7 mouse cellular contexts compared by ENCODE assay signal in the genomic region with DNA sequence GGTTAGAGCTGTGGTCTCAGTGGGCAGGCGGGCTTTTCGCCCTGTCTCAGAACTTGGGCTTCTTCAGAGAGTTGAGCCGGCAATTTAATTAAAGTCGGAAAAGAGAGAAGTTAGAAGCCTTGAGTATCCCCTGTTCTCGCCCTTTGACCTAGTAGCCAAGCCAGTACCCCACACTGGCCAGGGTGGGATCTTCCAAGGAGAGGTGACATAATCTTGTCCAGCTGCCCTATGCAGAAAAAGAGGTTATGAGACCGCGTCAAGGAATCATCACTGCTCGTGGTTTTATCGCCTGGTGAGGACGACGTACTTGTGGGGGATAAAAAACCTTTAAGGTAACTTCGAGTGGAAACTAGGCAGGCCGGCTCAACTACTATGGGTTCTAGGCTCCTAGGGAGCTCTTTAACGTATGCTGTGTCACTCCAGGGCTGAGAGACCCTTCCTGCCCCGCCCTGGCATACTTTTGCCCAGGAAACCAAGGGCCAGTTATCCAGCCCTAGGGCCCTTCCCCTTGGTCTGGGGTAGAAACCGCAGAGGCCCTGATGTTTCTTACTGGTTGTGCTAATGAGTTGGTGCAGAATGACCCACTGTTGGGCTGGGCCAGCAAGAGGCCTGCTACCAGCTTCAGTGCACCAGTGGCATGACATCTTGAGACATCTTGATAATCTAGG. TPM values are rescaled to one million over a fixed set of nuclear protein-coding genes. Genes with fewer than 3 reads are reported as not detected.
DNase-seq lines count a peak whose midpoint lies in the region; ATAC-seq and TF ChIP-seq lines count a peak whose summit lies in the region.

No protein-coding gene starts in this region.

- H3K27me3 ChIP-seq in lung, postnatal 0 days (replicated peaks; ENCODE audit: insufficient read depth, low read length), result no peaks in the 10 kb centered on the region
- peaks cover 65% of the 10 kb centered on the region for H3K27me3 ChIP-seq in forebrain, embryonic 12.5 days
- peaks cover 38% of the 10 kb centered on the region for H3K27me3 ChIP-seq in limb, embryonic 13.5 days
- H3K27me3 ChIP-seq in small intestine, adult 2 months (ENCODE audit: control insufficient read depth, insufficient read depth, low read length), result peaks cover 39% of the 10 kb centered on the region

- no peaks in the 10 kb centered on the region for H3K4me1 ChIP-seq in lung, postnatal 0 days (ENCODE audit: insufficient read depth, low read depth, low read length)
- H3K4me1 ChIP-seq in forebrain, embryonic 12.5 days, result peaks cover 23% of the 10 kb centered on the region
- H3K4me1 ChIP-seq in limb, embryonic 13.5 days, result peaks cover 25% of the 10 kb centered on the region
- peaks cover 2% of the 10 kb centered on the region; the same call in 1 of the 2 replicates for H3K4me1 ChIP-seq in small intestine, adult 2 months (ENCODE audit: control insufficient read depth, insufficient read depth, insufficient read length, low read length)

- no peak overlapping the region for H3K27ac ChIP-seq in lung, postnatal 0 days (ENCODE audit: low read length)
- H3K27ac ChIP-seq in forebrain, embryonic 12.5 days, result no peak overlapping the region
- H3K27ac ChIP-seq in limb, embryonic 13.5 days, result no peak overlapping the region
- no peak overlapping the region for H3K27ac ChIP-seq in small intestine, adult 2 months (ENCODE audit: insufficient read depth, low read depth, low read length)

- WGBS in lung, postnatal 0 days, result 34% methylated on average over 16 of the region's 16 CpGs
- 12% methylated on average over 16 of the region's 16 CpGs for WGBS in forebrain, embryonic 12.5 days
- 20% methylated on average over 16 of the region's 16 CpGs for WGBS in limb, embryonic 13.5 days
- WGBS in small intestine, adult 2 months, result 71% methylated on average over 16 of the region's 16 CpGs

- no peak for TF ChIP-seq EP300 in lung, postnatal 0 days (IDR thresholded peaks at IDR 0.05)

- no peaks in the 10 kb centered on the region for H3K36me3 ChIP-seq in lung, postnatal 0 days (ENCODE audit: insufficient read depth, low read length)
- no peaks in the 10 kb centered on the region for H3K36me3 ChIP-seq in forebrain, embryonic 12.5 days (replicated peaks)
- H3K36me3 ChIP-seq in limb, embryonic 13.5 days, result no peaks in the 10 kb centered on the region
- no peaks in the 10 kb centered on the region for H3K36me3 ChIP-seq in small intestine, adult 2 months (ENCODE audit: control insufficient read depth, insufficient read depth, low read length)

- H3K4me2 ChIP-seq in lung, postnatal 0 days (replicated peaks; ENCODE audit: low read depth, low read length), result peak overlapping the region; percentile 98
- peak overlapping the region; percentile 98 for H3K4me2 ChIP-seq in forebrain, embryonic 12.5 days
- peak overlapping the region; percentile 97 for H3K4me2 ChIP-seq in limb, embryonic 13.5 days (replicated peaks)

- no peaks in the 10 kb centered on the region for H3K9me3 ChIP-seq in lung, postnatal 0 days (ENCODE audit: low read length)
- no peaks in the 10 kb centered on the region for H3K9me3 ChIP-seq in forebrain, embryonic 12.5 days
- H3K9me3 ChIP-seq in limb, embryonic 13.5 days, result no peaks in the 10 kb centered on the region

- no peak for TF ChIP-seq POLR2A in small intestine, adult 2 months (IDR thresholded peaks at IDR 0.05; ENCODE audit: low read depth, low read length)

- no peak overlapping the region for H3K9ac ChIP-seq in lung, postnatal 0 days (replicated peaks; ENCODE audit: low read depth)
- peak overlapping the region; percentile 65 for H3K9ac ChIP-seq in forebrain, embryonic 12.5 days
- peak overlapping the region; percentile 67 for H3K9ac ChIP-seq in limb, embryonic 13.5 days

- DNase-seq in lung, postnatal 0 days (ENCODE audit: low spot score), result no peak
- no peak for DNase-seq in lung, postnatal 36 days
- DNase-seq in thymus, postnatal 10 days (ENCODE audit: low spot score in 2 of 2), result no peak
- DNase-seq in frontal cortex, postnatal 25 days (ENCODE audit: low spot score in 2 of 2), result no peak

- ATAC-seq in lung, postnatal 0 days, result no peak
- ATAC-seq in forebrain, embryonic 12.5 days (ENCODE audit: low FRiP score), result peak; percentile 20; the same call in 1 of the 2 replicates
- no peak for ATAC-seq in limb, embryonic 13.5 days (ENCODE audit: low FRiP score, low read depth)

- TF ChIP-seq CTCF in lung, postnatal 0 days (IDR thresholded peaks at IDR 0.05), result no peak
- no peak for TF ChIP-seq CTCF in small intestine, adult 2 months (IDR thresholded peaks at IDR 0.05; ENCODE audit: extremely low read depth, insufficient read length, insufficient replicate concordance, low read depth, low read length)

- H3K4me3 ChIP-seq in lung, postnatal 0 days (ENCODE audit: low read depth, low read length), result peak overlapping the region; percentile 62
- H3K4me3 ChIP-seq in forebrain, embryonic 12.5 days (replicated peaks), result peak overlapping the region; percentile 67
- peak overlapping the region; percentile 58 for H3K4me3 ChIP-seq in limb, embryonic 13.5 days
- peak overlapping the region; percentile 70 for H3K4me3 ChIP-seq in small intestine, adult 2 months (ENCODE audit: low read depth, low read length)

RNA-seq across cellular contexts. Expression of a gene that starts 2.0 kb away (rescaled TPM):
- 6.1 and 6.5 TPM in 2 replicates for polyA plus RNA-seq in lung, postnatal 0 days (2015; fragmentation: Nextera tagmentation; extraction: Ambion mirVana)
- 9.9 and 10.5 TPM in 2 replicates for polyA plus RNA-seq in forebrain, embryonic 12.5 days (2016; fragmentation: Nextera tagmentation; extraction: Ambion mirVana)
- 15.3 and 16.1 TPM in 2 replicates for polyA plus RNA-seq in limb, embryonic 13.5 days (2015; fragmentation: Nextera tagmentation; extraction: Ambion mirVana)
- 18.4 and 22.5 TPM in 2 replicates for polyA plus RNA-seq in small intestine, adult 2 months (2012; rRNA removed)

RNA-seq across cellular contexts. Expression of a gene that starts 36.3 kb away (rescaled TPM):
- polyA plus RNA-seq in lung, postnatal 0 days (2015; fragmentation: Nextera tagmentation; extraction: Ambion mirVana), result 639 and 649 TPM in 2 replicates
- polyA plus RNA-seq in forebrain, embryonic 12.5 days (2016; fragmentation: Nextera tagmentation; extraction: Ambion mirVana), result 247 and 249 TPM in 2 replicates
- 341 and 352 TPM in 2 replicates for polyA plus RNA-seq in limb, embryonic 13.5 days (2015; fragmentation: Nextera tagmentation; extraction: Ambion mirVana)
- 36.0 and 39.7 TPM in 2 replicates for polyA plus RNA-seq in small intestine, adult 2 months (2012; rRNA removed)

RNA-seq across cellular contexts. Expression of a gene that starts 44.5 kb away (rescaled TPM):
- polyA plus RNA-seq in lung, postnatal 0 days (2015; fragmentation: Nextera tagmentation; extraction: Ambion mirVana), result 0.56 and 0.87 TPM in 2 replicates
- 28.8 and 33.7 TPM in 2 replicates for polyA plus RNA-seq in forebrain, embryonic 12.5 days (2016; fragmentation: Nextera tagmentation; extraction: Ambion mirVana)
- 15.1 and 16.0 TPM in 2 replicates for polyA plus RNA-seq in limb, embryonic 13.5 days (2015; fragmentation: Nextera tagmentation; extraction: Ambion mirVana)
- polyA plus RNA-seq in small intestine, adult 2 months (2012; rRNA removed), result 3.8 and 5.0 TPM in 2 replicates

RNA-seq across cellular contexts. Expression of a gene that starts 51.6 kb away (rescaled TPM):
- 20.3 and 21.1 TPM in 2 replicates for polyA plus RNA-seq in lung, postnatal 0 days (2015; fragmentation: Nextera tagmentation; extraction: Ambion mirVana)
- polyA plus RNA-seq in forebrain, embryonic 12.5 days (2016; fragmentation: Nextera tagmentation; extraction: Ambion mirVana), result 9.0 and 9.1 TPM in 2 replicates
- polyA plus RNA-seq in limb, embryonic 13.5 days (2015; fragmentation: Nextera tagmentation; extraction: Ambion mirVana), result 13.9 and 16.2 TPM in 2 replicates
- polyA plus RNA-seq in small intestine, adult 2 months (2012; rRNA removed), result 6.3 and 9.7 TPM in 2 replicates
